Mouse (Mus musculus): ENCODE measurements around the gene Kin.

The Kin gene

DNA sequence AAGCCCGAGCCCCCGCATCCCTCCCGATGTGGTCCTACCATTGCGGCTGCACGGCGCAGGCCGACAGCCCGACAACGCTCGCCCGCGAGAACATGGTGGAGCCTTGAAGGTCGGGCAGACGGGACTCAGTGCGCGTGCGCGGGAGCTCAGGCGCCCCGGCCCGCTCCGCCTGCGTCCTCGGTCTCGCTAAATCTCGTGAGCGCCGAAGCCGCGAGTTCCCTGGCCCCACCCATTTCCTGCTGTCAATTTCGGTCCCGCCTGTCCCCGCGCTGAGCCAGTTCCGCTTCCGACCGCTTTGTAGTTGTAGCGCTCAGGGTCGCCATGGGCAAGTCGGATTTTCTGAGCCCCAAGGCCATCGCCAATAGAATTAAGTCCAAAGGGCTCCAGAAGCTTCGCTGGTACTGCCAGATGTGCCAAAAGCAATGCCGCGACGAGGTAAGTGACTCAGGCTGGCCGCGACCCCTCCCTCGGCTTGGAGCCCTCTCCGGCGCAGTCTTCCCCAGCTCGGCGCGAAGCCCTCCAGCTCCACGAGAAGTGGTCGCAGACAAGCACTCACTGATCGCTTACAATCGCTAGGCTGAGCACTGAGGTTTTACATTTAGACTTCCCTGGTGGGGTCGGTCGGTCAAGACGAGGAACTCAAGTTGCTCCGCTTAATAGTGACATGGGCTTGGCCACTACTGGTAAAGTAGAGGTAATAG, at the start of gene Kin, which contains the start of gene Atp5c1:
TSS of gene Kin (plus strand) at position 284 of the 701 bp plus-strand sequence.
TSS of gene Atp5c1 (minus strand) at position 201 of the 701 bp plus-strand sequence.
- DNase-seq = peak; percentile 98

DNA sequence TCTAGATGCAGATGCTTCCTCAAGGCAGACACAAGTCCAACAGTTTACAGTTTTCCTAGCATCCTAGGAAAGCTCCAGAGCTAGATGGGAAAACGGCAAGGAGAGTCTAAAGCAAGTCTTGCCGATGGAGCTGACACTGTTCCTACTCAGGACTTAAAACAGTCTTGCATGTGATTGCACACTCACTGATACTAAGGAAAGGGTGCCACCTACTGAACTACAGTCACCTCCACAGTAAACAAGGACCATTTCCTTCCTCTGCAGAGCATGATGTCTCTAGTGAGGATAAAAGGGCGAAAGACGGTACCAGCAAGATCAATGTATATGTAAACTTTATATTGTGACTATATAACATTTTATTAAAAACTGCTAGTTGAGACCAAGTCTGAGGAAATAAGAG, 46.7 kb upstream of the Kin start:
- DNase-seq = no peak

DNA sequence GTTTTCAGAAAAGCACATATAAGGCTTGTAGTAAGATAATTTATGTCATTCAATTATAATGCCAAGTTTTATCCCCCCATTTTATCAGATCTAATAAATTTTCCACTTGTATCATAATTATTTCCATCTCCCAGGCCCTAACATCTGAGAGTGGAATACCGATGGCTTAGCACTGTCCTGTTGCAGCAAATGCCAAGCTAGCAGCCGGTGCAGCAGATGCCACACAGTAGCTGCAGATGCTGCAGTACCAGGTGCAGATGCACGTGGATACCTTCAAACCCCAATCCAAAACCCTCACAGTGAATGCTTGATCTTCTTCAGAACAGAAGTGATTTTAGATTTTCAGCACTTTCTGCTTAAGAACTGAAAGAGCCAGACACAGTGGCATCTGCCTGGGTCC, 45.4 kb upstream of the Kin start:
- no peak for DNase-seq

DNA sequence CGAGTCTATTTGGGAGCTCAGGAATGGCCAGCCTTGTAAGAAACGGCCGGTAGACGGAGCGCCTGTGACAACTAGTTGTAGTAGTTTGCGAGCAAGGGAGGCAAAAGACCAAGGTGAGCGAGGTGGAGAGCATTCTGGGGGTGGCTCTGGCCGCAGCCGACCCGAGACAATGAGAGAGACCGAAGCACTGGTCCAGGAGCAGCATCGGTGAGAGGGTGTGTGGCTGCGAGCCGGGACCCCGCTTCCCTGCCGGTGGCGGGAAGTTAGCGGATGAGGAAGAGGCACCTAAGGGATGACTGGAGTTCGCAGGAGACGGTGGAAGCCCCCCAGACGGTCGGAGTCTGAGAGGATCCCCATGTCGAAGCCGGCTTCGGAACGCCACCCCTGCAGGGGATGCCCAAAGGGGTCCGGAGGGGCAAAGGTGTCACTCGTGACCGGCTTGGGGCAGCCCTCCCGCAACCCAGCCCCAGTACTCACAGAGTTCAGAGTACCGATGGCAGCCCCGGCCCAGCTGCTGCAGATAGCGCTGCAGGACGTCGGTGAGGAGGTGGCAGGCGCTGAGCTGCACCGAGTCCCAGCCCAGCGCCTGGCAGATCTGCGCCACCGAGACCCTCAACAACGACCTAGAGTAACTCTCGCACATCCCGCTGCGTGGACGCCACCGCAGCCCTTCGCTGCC, 32.5 kb upstream of the Kin start:
- DNase-seq = peak; percentile 28 to 34

DNA sequence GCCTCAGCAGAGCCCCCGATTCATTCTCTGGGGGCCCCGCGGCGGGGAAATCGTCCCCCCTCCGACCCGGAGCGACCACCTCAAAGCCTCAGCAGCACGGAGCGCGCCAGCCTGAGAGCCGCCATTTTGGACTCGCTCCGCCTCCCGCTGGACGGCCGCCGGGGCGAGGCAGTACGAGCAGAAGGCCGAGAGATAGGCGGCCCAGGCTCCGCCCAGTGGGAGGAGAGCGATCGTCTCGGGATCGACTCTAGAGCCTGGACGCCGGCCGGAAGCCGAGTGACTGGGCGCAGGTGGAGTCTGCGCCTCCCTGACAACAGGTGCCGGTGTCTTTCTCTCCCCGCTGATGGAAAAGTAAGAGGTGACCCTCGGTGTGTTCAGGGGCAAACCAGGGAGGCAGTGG, 31.9 kb upstream of the Kin start, which contains the start of gene Taf3:
TSS of gene Taf3 (minus strand) at position 136 of the 400 bp plus-strand sequence.
- DNase-seq = peak; percentile 94 to 95

DNA sequence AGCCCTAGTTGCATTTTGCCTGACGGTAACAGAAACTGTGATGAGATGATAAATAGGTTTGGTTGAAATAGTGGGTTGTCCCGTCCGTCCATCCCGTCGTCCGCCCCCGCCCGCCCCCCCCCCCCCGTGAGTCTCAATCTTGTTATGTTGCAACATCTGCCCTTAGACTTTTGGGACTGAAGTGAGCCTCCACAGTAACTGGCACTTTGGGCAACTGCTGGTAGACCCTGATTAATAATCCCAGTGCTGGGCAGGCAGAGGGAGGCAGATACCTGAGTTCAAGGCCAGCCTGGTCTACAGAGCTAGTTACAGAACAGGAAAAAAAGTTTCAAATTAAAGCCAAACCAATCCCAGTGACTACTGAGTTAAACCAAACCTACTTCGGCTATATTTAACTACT, 30.9 kb upstream of the Kin start:
- DNase-seq = no peak

DNA sequence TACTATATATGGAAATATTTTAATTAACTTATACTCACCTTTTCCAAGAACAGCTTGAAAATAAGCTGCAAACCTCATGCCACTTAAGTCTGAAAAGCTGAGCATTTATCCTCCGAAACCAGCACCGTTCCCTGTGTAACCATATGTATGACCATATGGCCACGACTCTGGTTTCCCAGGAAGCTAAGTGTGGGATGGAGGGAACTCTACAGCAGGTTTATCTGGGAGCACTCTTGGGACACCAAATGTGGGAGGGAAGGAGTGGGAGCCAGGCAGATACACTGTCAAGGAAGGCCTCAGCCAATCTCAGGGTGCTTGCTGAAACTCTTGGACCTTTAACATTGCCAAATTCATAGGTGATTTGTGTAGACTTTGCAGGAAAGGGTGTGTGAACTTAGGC, 29.5 kb upstream of the Kin start:
- DNase-seq = no peak

DNA sequence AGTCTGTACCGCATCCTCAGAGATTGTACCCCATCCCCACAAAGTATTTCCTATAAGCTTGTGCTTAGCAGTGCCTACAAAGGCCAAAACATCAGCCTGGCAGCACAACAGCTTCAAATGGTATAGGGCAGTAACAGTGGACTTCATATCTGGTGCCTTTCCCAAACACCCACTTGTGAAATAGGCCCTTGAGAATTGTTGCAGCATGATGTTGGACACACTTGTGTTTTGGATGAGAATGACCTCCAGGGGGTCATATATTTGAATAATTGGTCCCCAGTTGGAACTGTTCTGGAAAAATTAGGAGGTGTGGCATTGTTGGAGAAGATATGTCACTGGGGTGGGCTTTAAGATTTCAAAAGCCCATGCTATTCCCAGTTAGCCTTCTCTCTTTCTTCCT, 28.4 kb upstream of the Kin start:
- no peak for DNase-seq

DNA sequence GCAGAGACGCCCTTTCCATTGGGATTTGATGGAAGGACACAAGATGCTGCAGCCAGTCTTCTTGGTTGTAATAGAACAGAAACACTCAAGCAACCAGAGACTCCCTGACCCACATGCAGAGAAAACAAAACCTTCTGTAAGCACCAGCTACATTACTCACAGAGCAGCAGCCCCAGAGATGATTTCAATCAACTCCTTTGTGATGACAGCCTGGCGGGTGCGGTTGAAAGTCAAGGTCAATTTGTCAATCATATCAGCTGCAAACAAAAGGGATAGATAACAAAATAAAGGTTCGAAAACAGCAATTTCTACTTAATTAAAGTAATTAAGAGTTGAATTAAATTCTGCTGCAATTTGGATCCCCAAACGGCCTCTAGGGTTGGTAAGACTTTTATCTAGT, 21.6 kb upstream of the Kin start:
- no peak for DNase-seq

DNA sequence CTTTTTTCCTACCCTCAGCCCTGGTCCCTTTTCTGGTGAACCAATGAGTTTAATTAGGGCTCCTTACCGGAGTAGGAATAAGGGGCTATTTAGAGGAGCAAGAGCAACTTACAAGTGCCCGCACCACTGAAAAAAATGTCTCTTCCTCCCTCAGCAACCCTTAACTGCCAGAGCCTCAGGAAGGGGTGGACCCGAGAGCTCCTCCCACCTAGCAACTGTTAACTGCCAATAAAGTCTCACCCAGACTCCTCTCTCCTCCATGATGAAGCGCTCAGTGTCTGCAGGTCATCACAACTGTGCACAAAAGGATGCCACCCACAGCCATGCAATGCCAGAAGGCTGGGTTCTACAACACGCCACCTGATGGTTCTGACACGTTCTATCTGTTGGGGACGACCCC, 8.6 kb upstream of the Kin start:
- no peak for DNase-seq

DNA sequence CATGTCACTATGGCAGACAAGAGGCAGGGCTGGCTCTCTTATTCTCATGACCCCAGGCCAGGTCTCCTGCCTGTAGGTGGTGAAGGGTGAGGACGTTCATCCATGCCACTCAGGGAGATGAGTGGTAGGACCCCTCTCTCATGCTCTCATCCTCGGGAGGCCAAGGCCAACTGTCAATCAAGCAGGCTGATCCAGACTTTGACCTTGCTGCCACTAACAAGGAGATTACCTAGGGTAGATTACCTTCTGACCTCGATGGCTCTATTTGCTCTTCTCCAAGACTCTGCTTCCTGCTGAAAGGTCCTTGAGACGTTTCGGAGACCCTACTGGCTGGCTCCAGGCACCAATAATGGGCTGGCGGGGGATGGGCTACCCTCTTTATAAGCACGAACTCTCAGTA, 5.9 kb upstream of the Kin start:
- DNase-seq = no peak

DNA sequence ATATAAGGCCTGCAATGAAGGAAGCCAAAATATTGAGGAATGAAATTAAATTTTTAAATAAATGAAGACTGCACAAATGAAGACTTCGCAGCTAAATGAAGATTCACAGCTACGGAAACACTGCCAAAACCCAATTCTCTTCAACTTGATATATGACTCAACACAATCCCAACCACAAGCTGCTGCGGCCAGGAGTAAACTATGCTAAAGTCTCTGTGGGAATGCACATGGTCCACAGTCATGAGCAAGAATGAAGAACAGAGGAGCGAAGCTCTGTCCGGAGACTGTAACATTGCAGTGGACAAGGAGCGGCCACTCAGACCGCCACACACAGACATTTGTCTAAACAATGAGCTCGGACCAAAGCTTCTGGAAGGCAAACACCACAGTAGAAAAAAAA, 3.7 kb upstream of the Kin start:
- no peak for DNase-seq

DNA sequence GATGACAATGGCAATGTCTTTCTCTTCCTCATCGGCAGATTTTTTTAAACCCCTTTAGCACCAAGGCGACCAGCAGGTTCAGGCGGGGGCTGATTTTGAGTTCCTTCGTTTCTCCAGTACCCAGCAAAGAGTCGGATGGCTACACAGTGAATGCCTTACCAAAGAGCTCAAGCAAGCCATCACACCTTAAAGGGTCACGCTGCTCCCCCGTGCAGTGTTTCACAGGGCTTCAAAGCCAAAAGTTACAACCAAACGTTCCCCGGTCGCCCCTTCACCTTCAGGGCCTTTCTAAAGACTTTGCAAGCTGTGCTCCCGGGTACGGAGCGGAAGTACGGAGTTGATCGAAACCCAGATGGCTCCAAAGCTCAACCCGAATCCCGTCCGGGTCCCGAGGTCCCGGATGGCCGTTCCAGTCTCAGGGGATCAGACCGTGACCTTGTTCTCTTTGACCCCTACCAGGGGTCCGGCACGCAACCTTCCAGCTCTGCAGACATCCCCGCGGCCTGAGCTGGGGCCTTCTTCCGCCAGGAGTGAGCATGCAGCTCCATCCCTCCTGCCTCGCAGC, 566 bp upstream of the Kin start:
- no peak for DNase-seq

DNA sequence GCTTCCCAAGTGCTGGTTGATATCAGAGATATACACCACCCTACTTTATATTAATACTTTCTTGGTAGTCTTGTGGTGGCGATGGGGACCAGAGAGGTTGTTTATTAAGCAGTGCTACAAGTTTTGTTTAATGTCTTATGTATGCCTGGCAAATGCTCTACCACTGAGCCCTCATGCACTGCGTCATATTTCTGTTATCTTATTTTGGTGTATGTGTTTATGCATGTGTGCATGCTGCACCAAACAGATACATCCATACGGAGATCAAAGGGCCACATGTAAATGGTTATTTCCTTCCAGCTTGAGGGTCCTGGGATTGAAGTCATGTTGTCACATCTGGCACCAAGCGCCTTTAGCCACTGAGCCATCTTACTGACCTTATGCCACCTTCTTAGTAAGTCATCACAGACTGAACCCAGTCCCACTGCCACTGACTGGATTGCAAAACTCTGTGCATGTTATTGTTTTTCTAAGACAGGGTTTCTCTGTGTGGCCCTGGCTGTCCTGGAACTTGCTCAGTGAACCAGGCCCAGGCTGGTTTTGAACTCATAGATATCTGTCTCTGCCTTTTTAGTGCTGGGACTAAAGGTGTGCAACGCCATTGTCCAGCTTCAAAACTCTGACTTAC, 1.2 kb downstream of the Kin start:
- no peak for DNase-seq

DNA sequence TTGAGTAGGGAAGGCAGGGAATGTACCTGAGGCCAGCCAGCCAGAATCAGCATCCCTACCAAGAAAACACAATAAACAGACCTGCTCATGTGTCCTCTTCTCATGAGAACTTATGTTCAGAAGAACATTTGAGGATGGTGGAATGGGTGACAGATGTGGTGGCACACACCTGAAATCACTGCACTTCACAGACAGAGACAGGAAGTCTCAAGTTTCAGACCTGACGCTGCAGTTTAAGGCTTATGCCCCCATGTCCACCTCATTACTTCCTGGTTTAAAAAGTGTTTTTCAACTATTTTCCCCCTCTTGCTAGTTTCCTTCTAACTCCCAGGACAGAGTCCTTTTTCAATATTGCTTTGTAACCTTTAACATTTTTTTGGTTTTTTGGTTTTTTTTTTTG, 2.3 kb downstream of the Kin start:
- DNase-seq = no peak

DNA sequence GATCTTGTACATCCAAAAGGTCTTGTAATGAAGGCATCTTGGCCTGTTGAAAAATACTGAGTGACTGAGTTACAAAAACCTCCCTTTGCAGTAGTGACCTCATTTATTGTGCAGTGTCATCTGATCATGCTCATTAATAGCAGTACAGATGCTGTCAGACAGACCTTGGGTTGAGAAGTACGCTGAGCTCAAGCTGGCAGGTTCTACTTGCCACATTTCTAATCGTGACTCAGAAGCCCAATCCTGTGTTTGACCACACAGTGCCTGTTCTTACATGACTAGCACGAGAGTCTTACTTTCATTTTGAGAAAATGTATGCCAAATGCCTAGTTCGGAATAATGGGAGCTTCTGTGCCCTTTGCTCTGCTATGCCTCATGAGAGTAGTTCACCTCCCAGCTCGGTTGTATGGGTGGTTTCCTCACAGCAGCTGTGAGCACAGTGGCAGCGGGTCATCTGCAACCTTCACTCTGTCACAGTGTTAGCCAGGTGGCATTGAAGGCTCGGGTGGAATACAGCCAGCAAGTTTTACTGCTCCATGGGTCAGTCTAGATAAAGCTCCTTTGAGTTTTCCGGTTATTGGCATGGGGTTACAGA, 7.0 kb downstream of the Kin start:
- no peak for DNase-seq

DNA sequence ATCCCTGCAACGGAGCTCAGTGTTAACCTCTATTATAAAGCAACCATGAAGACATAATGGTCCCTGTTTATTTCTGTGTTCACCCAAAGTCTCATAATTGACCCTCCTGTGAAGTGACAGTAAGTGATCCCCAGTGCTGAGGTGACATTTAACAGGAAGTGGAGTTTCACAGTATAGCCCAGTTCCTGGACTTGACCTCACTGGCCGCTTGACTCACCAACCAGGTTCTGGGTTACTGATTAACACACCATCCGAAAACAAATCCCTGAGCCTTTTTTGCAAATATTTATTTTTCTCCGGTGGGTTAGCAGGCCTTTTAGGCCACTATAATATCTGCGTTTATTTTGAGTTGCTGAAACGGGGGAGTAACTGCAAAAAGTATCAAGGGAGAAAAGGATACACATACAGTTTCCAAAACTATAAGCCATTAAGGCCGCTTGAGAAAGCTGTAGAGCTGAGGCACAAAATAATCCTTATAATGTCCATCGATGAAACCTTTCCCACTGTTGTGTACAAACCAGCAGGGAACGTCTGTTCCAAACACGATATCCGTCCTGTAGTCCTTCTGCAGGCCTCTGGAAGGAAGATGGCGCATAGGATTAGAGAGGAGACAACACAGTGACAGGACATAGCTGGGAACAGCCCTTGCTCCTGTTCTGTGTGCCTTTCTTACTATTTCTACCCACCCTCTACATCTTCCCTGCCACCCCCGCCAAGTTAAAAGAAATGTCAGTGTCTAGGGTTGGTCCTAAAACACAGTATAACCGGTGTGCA, 14.1 kb downstream of the Kin start:
- DNase-seq = no peak

DNA sequence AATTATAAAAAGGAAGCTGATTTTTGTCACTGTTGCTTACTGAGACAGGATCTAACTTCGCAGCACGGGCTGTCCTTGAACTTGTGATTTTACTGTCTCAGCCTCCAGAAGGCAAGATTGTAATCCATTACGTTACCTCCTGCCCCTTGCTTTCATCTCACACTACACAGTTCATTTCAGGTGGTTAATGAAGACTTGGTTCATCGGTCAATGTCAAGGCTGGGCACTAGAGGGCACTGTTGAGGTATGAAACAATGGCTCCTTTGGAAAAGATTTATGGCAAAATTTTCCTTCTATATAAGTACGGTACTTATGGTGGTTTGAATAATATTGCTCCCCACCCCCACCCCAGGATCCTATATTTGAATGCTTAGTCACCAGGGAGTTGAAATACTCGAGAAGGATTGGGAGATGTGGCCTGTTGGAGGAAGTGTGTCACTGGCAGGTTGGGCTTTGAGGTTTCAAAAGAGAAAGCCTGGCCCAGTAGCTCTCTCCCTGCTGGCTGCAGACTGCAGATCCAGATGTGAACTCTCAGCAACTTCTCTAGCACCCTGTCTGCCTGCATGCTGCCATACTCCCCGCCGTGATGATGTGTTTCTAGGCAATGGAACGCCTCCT, 18.3 kb downstream of the Kin start:
- DNase-seq = peak in 1 of 2 experiments; percentile 49

DNA sequence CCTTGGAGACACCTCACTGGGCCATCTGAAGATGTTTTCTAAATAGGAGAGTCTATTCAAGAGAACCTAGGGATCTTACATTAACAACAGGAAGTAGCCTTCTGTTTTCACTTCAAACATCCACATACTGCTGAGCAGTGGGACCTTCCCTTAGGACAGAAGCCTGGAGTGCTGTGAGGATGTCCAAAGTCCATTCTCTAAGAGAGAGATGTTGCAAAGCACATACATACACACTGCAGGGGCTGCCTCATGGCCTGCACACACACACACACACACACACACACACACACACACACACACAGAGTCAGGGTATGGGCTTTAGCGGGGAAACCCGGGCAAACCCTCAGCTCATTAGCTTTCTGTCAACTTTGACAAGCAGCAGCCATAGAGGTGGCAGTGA, 20.1 kb downstream of the Kin start:
- no peak for DNase-seq

DNA sequence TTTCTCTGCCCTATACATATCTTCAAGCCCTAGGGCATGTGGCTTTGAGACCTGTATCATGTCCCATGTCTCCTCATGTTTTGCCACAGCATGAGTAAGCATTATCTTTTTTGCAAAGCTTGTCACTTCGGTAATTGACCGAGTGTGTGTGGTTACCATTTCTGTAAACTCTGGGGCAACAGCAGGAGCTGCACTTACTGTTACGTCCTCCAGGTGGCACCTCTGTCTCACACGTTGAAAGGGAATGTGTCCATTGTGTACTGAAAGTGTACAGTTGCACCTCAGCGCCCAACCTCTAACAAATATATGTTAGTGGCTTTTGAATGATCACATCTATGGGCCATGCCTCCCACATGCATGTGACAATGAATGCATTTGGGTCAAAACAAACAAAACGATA, 20.8 kb downstream of the Kin start:
- DNase-seq = peak in 1 of 2 experiments; percentile 51

DNA sequence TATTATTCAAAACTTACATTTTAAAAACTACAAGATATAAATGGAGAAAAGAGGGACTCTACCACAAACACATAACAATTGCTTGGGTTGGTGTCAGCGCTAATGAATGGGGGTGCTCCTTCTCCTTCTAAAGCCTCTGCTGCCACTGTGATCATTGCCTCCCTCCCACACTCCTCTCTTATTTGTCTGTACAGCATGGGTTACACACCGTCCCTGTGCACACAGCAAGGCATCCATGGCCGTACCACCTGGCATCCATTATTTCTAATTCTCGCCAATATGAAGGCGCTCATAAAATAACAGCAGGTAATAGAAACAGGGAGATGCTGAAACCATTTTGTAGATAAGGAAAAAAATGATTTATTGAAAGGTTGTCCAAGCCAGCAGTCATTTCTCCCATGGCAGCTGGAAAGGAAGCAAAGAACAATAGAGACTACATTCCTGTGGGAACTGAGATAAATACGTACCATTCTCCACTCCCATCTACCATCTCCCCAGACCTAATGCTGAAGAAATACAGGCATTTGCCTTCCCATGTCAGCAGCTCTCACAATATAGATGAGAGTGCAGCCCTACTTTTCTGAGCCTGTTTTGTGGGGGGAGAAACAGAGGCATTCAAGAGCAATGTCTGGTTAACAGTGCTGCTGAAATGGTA, 28.3 kb downstream of the Kin start:
- no peak for DNase-seq

DNA sequence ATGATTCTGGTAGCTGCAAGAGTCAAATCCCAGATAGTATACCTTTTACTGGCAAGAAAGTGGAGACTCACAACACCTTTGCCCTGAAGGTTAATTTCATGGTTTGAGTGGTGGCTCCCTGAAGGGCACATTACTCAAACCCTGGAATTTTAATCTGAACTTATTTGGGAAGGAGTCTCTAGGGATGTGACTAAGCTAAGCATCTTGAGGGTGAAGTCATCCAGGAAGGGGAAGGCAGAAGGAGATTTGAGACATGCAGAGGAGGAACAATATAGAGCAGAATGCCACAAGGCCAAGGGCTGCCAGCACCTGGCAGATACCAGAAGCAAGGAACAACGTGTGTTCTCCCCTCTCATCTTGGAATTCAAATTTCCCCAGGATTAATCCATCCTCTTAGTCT, 38.4 kb downstream of the Kin start:
- no peak for DNase-seq
